Mouse (Mus musculus) adipose tissue, adult 10 weeks (tissue): ENCODE data around the gene Olfr898. TPM values are rescaled to one million over a fixed set of nuclear protein-coding genes. Genes with fewer than 3 reads are reported as not detected.

Experiments
- polyA plus RNA-seq: library from polyadenylated mRNA; stranded (reverse); fragments of 350-450 nt; fragmentation: Illumina TruSeq; extraction: RNeasy Lipid Tissue Mini Kit (QIAGEN cat#74804); gene quantifications from one replicate; pipeline ENCODE4 v1.2.3, GENCODE M21; 2014; ENCODE audit warnings: low read depth, low replicate concordance

The Olfr898 gene
- not detected for polyA plus RNA-seq

GRCm38 (mm10) chr9:38348111-38348510 is at the start of gene Olfr898:
TSS of gene Olfr898 (plus strand) at chr9:38348411.

DNA sequence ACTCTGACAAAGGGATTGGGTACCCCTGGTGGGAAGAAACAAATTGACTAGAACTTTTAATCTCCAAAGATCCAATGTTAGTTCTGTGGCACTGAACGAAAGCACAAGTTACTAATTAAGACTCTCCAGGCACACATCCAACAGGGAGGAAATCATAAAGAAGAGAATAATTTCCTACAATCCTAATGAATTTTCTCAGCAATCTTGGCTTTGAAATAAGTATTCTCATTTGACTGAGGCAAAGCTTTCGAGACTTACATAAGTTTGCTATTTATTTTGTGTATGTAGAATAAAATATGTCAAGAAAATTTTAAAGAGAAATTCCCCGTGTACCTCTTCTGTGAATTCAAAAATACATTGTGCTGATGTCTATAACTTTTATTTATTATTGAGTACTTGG is 19.5 kb upstream of the Olfr898 start, which contains the start of gene Olfr25:
TSS of gene Olfr25 (plus strand) at position 301 of the 400 bp plus-strand sequence.

DNA sequence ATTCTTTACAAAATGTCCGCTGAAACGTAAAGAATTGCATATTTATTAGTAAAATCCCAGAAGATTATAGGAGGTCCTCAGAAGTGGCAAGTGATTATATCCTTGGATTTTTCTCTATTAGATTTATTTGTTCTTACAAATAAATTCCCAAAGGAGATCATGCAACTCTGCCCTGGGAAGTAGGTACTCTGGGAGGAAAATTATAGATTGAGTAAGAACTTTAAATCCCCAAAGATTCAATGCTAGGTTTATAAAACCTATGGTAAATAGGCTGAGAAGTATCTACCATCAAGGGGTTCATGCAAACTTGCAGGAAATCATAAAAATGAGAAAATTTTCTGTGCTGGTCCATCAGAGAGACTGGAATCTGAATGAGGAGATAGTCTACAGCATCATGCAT is 18.4 kb downstream of the Olfr898 start, which contains the start of gene Olfr250:
TSS of gene Olfr250 (plus strand) at position 301 of the 400 bp plus-strand sequence.

DNA sequence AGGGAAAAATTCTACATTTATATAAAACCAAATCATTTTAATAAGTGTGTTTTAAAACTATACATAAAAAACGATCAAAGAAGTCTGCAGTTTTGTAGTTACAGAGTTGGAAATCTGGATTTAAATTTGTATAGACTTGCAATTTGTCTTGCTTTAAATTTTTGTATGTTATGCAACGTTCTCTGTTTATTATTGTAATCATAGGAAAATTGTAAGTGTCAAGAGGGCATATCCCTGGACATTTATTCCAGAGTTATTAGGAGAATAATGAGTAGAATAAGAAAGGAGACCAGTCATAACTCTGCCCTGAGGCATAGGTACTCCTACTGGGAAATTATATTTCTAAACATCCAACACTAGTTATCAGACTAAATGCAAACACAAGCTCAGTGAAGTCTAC is 28.6 kb downstream of the Olfr898 start, which contains the start of gene Olfr251:
TSS of gene Olfr251 (plus strand) at position 301 of the 400 bp plus-strand sequence.

GRCm38 (mm10) chr9:38401398-38401797 is 53.2 kb downstream of the Olfr898 start, which contains the start of gene Olfr147:
TSS of gene Olfr147 (plus strand) at chr9:38401698.

Other genes with a start within 250 kb of the Olfr898 start
- gene Olfr888, start 240.3 kb upstream of the Olfr898 start, polyA plus RNA-seq, result not detected
- gene Olfr889, start 233.2 kb upstream of the Olfr898 start, polyA plus RNA-seq, result not detected
- gene Olfr890, start 205.9 kb upstream of the Olfr898 start, polyA plus RNA-seq, result not detected
- gene Olfr891, start 167.6 kb upstream of the Olfr898 start, polyA plus RNA-seq, result not detected
- gene Olfr893, start 140.0 kb upstream of the Olfr898 start, polyA plus RNA-seq, result not detected
- not detected for gene Olfr894, start 130.4 kb upstream of the Olfr898 start, polyA plus RNA-seq
- not detected for gene Olfr143, start 95.6 kb upstream of the Olfr898 start, polyA plus RNA-seq
- not detected for gene Olfr895, start 80.6 kb upstream of the Olfr898 start, polyA plus RNA-seq
- not detected for gene Olfr896-ps1, start 57.3 kb upstream of the Olfr898 start, polyA plus RNA-seq
- not detected for gene Olfr25, start 19.4 kb upstream of the Olfr898 start, polyA plus RNA-seq
- not detected for gene Olfr250, start 18.5 kb downstream of the Olfr898 start, polyA plus RNA-seq
- not detected for gene Olfr251, start 28.7 kb downstream of the Olfr898 start, polyA plus RNA-seq
- gene Olfr147, start 53.3 kb downstream of the Olfr898 start, polyA plus RNA-seq, result not detected
- gene Olfr901, start 81.0 kb downstream of the Olfr898 start, polyA plus RNA-seq, result not detected
- gene Olfr902, start 99.2 kb downstream of the Olfr898 start, polyA plus RNA-seq, result not detected
- gene Olfr904, start 114.7 kb downstream of the Olfr898 start, polyA plus RNA-seq, result not detected
- not detected for gene Olfr905, start 122.7 kb downstream of the Olfr898 start, polyA plus RNA-seq
- gene Olfr906, start 138.7 kb downstream of the Olfr898 start, polyA plus RNA-seq, result not detected
- not detected for gene Olfr907, start 147.4 kb downstream of the Olfr898 start, polyA plus RNA-seq
- not detected for gene Olfr911-ps1, start 173.2 kb downstream of the Olfr898 start, polyA plus RNA-seq
- not detected for gene Olfr910, start 189.4 kb downstream of the Olfr898 start, polyA plus RNA-seq
- gene Olfr912, start 231.8 kb downstream of the Olfr898 start, polyA plus RNA-seq, result not detected
- gene Olfr913, start 244.3 kb downstream of the Olfr898 start, polyA plus RNA-seq, result not detected